Mouse (Mus musculus) embryo, embryonic 10.5 days (tissue): ENCODE data around the gene Spg21.

Source experiments
- DNase-seq: peaks from one replicate; pipeline ENCODE4 v3.0.0-alpha.2; 2015; ENCODE audit warnings: low spot score

The Spg21 gene

GRCm38 (mm10) chr9:65479158-65479557 lies 18.4 kb downstream of the Spg21 start:
- no peak for DNase-seq

GRCm38 (mm10) chr9:65480071-65480470 lies 19.3 kb downstream of the Spg21 start:
- no peak for DNase-seq

GRCm38 (mm10) chr9:65491476-65491875 lies 30.7 kb downstream of the Spg21 start:
- no peak for DNase-seq

GRCm38 (mm10) chr9:65492351-65492750 lies 31.6 kb downstream of the Spg21 start:
- DNase-seq: no peak

GRCm38 (mm10) chr9:65492851-65493250 lies 32.1 kb downstream of the Spg21 start:
- no peak for DNase-seq

GRCm38 (mm10) chr9:65502146-65502545 lies 41.4 kb downstream of the Spg21 start:
- peak; percentile 59 for DNase-seq

GRCm38 (mm10) chr9:65502721-65503505 lies 42.2 kb downstream of the Spg21 start:
- no peak for DNase-seq

- no peak for DNase-seq
Observed at GRCm38 (mm10) chr9:65508449-65508848, 47.7 kb downstream of the Spg21 start.

- no peak for DNase-seq
Observed at GRCm38 (mm10) chr9:65512520-65512919, 51.8 kb downstream of the Spg21 start.

GRCm38 (mm10) chr9:65514431-65514830 lies 53.7 kb downstream of the Spg21 start:
- no peak for DNase-seq

- no peak for DNase-seq
Observed at GRCm38 (mm10) chr9:65514851-65515261, 54.1 kb downstream of the Spg21 start.

GRCm38 (mm10) chr9:65519807-65520504 lies 59.2 kb downstream of the Spg21 start, which contains the start of gene Ankdd1a:
TSS of gene Ankdd1a (minus strand) at chr9:65520193.
- peak; percentile 60 for DNase-seq

- no peak for DNase-seq
Observed at GRCm38 (mm10) chr9:65520505-65520876, 59.7 kb downstream of the Spg21 start.

- peak; percentile 93 for DNase-seq
Observed at GRCm38 (mm10) chr9:65523611-65524364, 63.0 kb downstream of the Spg21 start.

- DNase-seq: no peak
Observed at GRCm38 (mm10) chr9:65525445-65526195, 64.9 kb downstream of the Spg21 start.

GRCm38 (mm10) chr9:65528417-65529038 lies 67.8 kb downstream of the Spg21 start:
- DNase-seq: no peak

GRCm38 (mm10) chr9:65529659-65530058 lies 68.9 kb downstream of the Spg21 start:
- no peak for DNase-seq

- DNase-seq: no peak
Observed at GRCm38 (mm10) chr9:65531283-65531682, 70.5 kb downstream of the Spg21 start.

- DNase-seq: no peak
Observed at GRCm38 (mm10) chr9:65532986-65533385, 72.2 kb downstream of the Spg21 start.

GRCm38 (mm10) chr9:65534111-65534510 lies 73.4 kb downstream of the Spg21 start:
- DNase-seq: no peak

- no peak for DNase-seq
Observed at GRCm38 (mm10) chr9:65535191-65535722, 74.5 kb downstream of the Spg21 start.
